Mouse (Mus musculus) limb, embryonic 14.5 days (tissue): ENCODE data around the gene Meis1. TPM values are rescaled to one million over a fixed set of nuclear protein-coding genes. Genes with fewer than 3 reads are reported as not detected.
A peak's percentile ranks its signal among the peaks of the same experiment; 100 is the strongest.

Experiments used
- ATAC-seq: fragments of 200-750 bp; cut with Nextera tagmentation; 2 replicates; pipeline ENCODE4 v1.8.0; 2017; ENCODE audit warnings: low read depth, moderate number of reproducible peaks, moderate TSS enrichment; ENCODE audit not compliant: low FRiP score
- DNase-seq: peaks from one replicate; pipeline ENCODE4 v3.0.0-alpha.2; 2015; ENCODE audit warnings: low spot score
- H3K27ac ChIP-seq: fragments of 300-500 bp; sonication (generic); replicated peaks from 2 replicates; pipeline ENCODE4 v1.5.1; 2014; ENCODE audit warnings: low read depth, mild to moderate bottlenecking, low read length, moderate library complexity, mixed read lengths
- H3K27me3 ChIP-seq: fragments of 300-500 bp; sonication (generic); 2 replicates; pipeline ENCODE4 v1.6.1; 2014; ENCODE audit warnings: low read length, mixed read lengths; ENCODE audit not compliant: control insufficient read depth, insufficient read depth
- H3K36me3 ChIP-seq: fragments of 300-500 bp; sonication (generic); 2 replicates; pipeline ENCODE4 v1.6.1; 2014; ENCODE audit warnings: mild to moderate bottlenecking, low read length, moderate library complexity, mixed read lengths; ENCODE audit not compliant: control insufficient read depth, insufficient read depth
- H3K4me1 ChIP-seq: fragments of 300-500 bp; sonication (generic); 2 replicates; pipeline ENCODE4 v1.6.1; 2014; ENCODE audit warnings: antibody characterized with exemption, low read length, mixed read lengths; ENCODE audit not compliant: control insufficient read depth, insufficient read depth
- H3K4me2 ChIP-seq: fragments of 300-500 bp; sonication (generic); replicated peaks from 2 replicates; pipeline ENCODE4 v1.6.1; 2014; ENCODE audit warnings: low read depth, mild to moderate bottlenecking, low read length, moderate library complexity; ENCODE audit not compliant: severe bottlenecking
- H3K4me3 ChIP-seq: fragments of 300-500 bp; sonication (generic); replicated peaks from 2 replicates; pipeline ENCODE4 v1.5.1; 2014; ENCODE audit warnings: low read length
- H3K9ac ChIP-seq: fragments of 300-500 bp; sonication (generic); 2 replicates; pipeline ENCODE4 v1.6.1; 2014; ENCODE audit warnings: mild to moderate bottlenecking, low read depth, low read length, moderate library complexity; ENCODE audit not compliant: severe bottlenecking
- H3K9me3 ChIP-seq: fragments of 300-500 bp; sonication (generic); 2 replicates; pipeline ENCODE4 v1.6.1; 2016; ENCODE audit warnings: low read length; ENCODE audit not compliant: control insufficient read depth
- POLR2A ChIP-seq: fragments of 200-500 bp; IDR thresholded peaks from 2 replicates; pipeline ENCODE4 v1.8.0; 2012; ENCODE audit warnings: inconsistent platforms, mild to moderate bottlenecking, moderate library complexity, borderline replicate concordance; ENCODE audit not compliant: insufficient read depth, insufficient read length; ENCODE audit errors: extremely low read depth
- WGBS: fragments of 180-500 bp; shearing (Covaris S2); extraction: QIAGEN DNeasy Blood & Tissue Kit; methylation state at CpG from one replicate; pipeline ENCODE4 v1.1.7; 2014; 5-methylcytosine and 5-hydroxymethylcytosine counted together
- polyA plus RNA-seq, 2 experiments: library from polyadenylated mRNA; depleted of rRNA in 1 of 2; stranded (reverse) in 1 of 2; unstranded in 1 of 2; fragments of >200 nt; fragmentation: Nextera tagmentation in 1 of 2; extraction: Ambion mirVana in 1 of 2; gene quantifications; 2 replicates each; pipeline versions ENCODE4 v1.2.1 to v1.2.3; 2012 to 2014

Meis1 gene
- polyA plus RNA-seq, 2 experiments = 15.9 to 16.2 TPM

- 91% methylated on average over 3 of the region's 3 CpGs for WGBS
- no peaks in the 10 kb centered on the region for H3K36me3 ChIP-seq
- DNase-seq (no peak), ATAC-seq (no peak)
- no peaks in the 10 kb centered on the region for H3K4me1 ChIP-seq
- H3K27me3 ChIP-seq = no peaks in the 10 kb centered on the region
- no peaks in the 10 kb centered on the region for H3K9me3 ChIP-seq
- H3K9ac ChIP-seq = no peak overlapping the region
- no peak for TF ChIP-seq POLR2A
- no peak overlapping the region for H3K4me3 ChIP-seq
- H3K27ac ChIP-seq = no peak overlapping the region
- H3K4me2 ChIP-seq = no peak overlapping the region
These were observed 171.1 kb downstream of the Meis1 start for GRCm38 (mm10) chr11:18847650-18848049.

- H3K4me2 ChIP-seq = no peak overlapping the region
These were observed 172.3 kb downstream of the Meis1 start for GRCm38 (mm10) chr11:18846472-18846871.

GRCm38 (mm10) chr11:18845900-18846299 is 172.9 kb downstream of the Meis1 start:
- DNase-seq (no peak), ATAC-seq (peak; percentile 34)
- Histone ChIP-seq H3K9ac (no peak overlapping the region), H3K27ac (no peak overlapping the region), H3K4me1 (no peaks in the 10 kb centered on the region), H3K9me3 (no peaks in the 10 kb centered on the region), H3K4me2 (no peak overlapping the region), H3K27me3 (no peaks in the 10 kb centered on the region), H3K4me3 (no peak overlapping the region), H3K36me3 (no peaks in the 10 kb centered on the region)
- no peak for TF ChIP-seq POLR2A
- 72% methylated on average over 3 of the region's 3 CpGs for WGBS

More at GRCm38 (mm10) chr11:18846472-18846871, 172.3 kb downstream of the Meis1 start:
- Histone ChIP-seq H3K27ac (no peak overlapping the region), H3K4me3 (no peak overlapping the region), H3K9ac (no peak overlapping the region), H3K4me1 (no peaks in the 10 kb centered on the region), H3K27me3 (no peaks in the 10 kb centered on the region), H3K9me3 (no peaks in the 10 kb centered on the region), H3K36me3 (no peaks in the 10 kb centered on the region)
- DNase-seq (no peak), ATAC-seq (no peak)
- WGBS = 91% methylated on average over 4 of the region's 4 CpGs
- TF ChIP-seq POLR2A = no peak

- Histone ChIP-seq H3K4me3 (no peak overlapping the region), H3K9me3 (no peaks in the 10 kb centered on the region), H3K27me3 (no peaks in the 10 kb centered on the region), H3K36me3 (no peaks in the 10 kb centered on the region), H3K4me1 (no peaks in the 10 kb centered on the region), H3K27ac (no peak overlapping the region), H3K9ac (no peak overlapping the region), H3K4me2 (no peak overlapping the region)
- peak; percentile 91 for DNase-seq
- ATAC-seq = peak; percentile 71; the same call in 1 of the 2 replicates
- WGBS = 43% methylated on average over 6 of the region's 6 CpGs
- TF ChIP-seq POLR2A = no peak
These were observed 173.3 kb downstream of the Meis1 start for GRCm38 (mm10) chr11:18845466-18845865.

- H3K4me2 ChIP-seq = no peak overlapping the region
- no peaks in the 10 kb centered on the region for H3K36me3 ChIP-seq
- no peak for TF ChIP-seq POLR2A
- no peaks in the 10 kb centered on the region for H3K27me3 ChIP-seq
- no peak overlapping the region for H3K9ac ChIP-seq
- H3K4me1 ChIP-seq = no peaks in the 10 kb centered on the region
- H3K9me3 ChIP-seq = no peaks in the 10 kb centered on the region
- H3K4me3 ChIP-seq = no peak overlapping the region
- no peak overlapping the region for H3K27ac ChIP-seq
- no peak for DNase-seq
- no peak for ATAC-seq
These were observed 188.7 kb downstream of the Meis1 start for GRCm38 (mm10) chr11:18830087-18830486.
